Mouse (Mus musculus): ENCODE measurements around the gene Tcf21. TPM values are rescaled to one million over a fixed set of nuclear protein-coding genes. Genes with fewer than 3 reads are reported as not detected.

The Tcf21 gene
- total RNA-seq, 2 experiments from 2014 or later, result not detected

DNA sequence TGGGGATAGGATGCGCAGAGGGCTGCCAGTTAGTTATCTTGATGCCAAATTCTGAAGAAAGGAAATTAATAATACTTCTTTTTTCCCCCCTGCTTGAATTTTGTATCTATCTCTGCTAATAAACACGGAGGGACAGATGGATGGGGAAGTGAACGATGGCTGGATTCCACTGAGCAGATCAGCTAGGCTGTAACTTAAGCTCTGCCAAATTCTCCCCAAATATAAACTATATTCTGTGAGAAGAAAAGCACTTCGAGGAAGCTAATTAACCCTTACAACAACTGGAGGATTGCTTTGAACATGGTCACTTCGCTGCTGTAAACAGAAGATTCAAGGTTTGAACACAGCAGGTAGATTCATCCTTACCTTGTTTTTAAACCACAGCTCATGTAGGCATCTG, 2.5 kb upstream of the Tcf21 start:
- Histone ChIP-seq H3K27ac (no peak overlapping the region), H3K4me3 (no peak overlapping the region)
- intact Hi-C loops (cut with DNase I), result no loop called here
- TF ChIP-seq CTCF (IDR thresholded peaks at IDR 0.05), result no peak
- DNase-seq, result no peak

DNA sequence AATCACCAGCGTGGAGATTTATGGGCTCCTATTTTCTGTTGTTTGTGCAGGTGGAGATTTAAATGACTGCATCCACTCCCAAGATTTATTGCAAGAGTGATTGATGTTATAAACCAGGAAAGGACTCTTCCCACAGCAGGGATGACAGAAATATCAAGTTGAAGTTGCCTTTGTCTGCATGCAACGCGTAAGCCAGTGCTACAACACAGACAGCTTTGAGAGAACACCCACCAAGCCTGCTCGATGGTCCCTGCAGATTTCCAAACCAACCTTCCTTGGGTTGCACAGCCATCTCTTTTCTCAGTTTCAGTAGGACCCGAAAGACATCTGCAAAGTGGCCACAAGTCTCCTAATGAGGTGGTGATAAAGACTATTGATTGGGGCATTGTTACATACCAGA, 1.7 kb upstream of the Tcf21 start:
- intact Hi-C loops (cut with DNase I), result no loop called here
- H3K4me3 ChIP-seq, result no peak overlapping the region
- TF ChIP-seq CTCF (IDR thresholded peaks at IDR 0.05), result no peak
- H3K27ac ChIP-seq, result no peak overlapping the region
- no peak for DNase-seq

DNA sequence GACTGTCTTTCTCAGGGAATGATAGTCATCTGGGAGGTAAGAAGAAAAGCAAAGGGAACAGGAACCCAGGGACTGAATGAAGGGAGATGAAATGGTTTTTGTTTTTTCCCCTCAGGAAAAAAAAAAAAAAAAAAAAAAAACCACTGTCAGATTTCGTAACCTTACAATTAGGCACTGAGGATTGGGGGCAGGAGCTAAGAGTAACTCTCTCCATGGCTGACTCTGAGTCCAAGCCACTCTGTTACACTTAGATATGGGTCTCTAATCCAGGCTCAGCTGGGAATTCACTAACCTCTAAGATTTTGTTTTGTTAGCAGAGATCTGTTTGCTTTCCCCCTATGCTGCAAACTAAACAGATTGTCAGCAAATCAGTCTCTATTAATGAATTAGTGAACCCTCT, 1.3 kb upstream of the Tcf21 start:
- TF ChIP-seq CTCF (IDR thresholded peaks at IDR 0.05), result no peak
- intact Hi-C loops (cut with DNase I), result no loop called here
- Histone ChIP-seq H3K27ac (no peak overlapping the region), H3K4me3 (no peak overlapping the region)
- DNase-seq, result no peak

DNA sequence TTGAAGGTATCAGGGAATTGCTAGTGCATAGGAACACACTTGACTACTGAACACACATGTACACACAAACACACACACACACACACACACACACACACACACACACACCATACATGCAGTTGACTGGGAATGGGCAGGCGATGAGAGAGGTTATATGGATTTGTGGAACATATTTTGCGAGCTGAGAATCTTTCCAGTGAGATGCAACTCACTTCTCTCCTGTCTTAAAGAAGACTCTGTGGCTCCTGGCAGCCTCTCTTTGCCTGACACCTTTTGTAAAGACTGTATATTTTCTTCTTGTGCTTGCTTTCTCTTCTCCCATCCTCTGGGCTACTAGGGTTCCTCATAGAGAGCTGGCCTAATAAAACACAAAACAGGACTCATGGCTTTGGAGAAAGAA, 867 bp upstream of the Tcf21 start:
- intact Hi-C loops (cut with DNase I), result no loop called here
- DNase-seq, result no peak
- no peak for TF ChIP-seq CTCF (IDR thresholded peaks at IDR 0.05)
- H3K27ac ChIP-seq, result no peak overlapping the region
- H3K4me3 ChIP-seq, result no peak overlapping the region

DNA sequence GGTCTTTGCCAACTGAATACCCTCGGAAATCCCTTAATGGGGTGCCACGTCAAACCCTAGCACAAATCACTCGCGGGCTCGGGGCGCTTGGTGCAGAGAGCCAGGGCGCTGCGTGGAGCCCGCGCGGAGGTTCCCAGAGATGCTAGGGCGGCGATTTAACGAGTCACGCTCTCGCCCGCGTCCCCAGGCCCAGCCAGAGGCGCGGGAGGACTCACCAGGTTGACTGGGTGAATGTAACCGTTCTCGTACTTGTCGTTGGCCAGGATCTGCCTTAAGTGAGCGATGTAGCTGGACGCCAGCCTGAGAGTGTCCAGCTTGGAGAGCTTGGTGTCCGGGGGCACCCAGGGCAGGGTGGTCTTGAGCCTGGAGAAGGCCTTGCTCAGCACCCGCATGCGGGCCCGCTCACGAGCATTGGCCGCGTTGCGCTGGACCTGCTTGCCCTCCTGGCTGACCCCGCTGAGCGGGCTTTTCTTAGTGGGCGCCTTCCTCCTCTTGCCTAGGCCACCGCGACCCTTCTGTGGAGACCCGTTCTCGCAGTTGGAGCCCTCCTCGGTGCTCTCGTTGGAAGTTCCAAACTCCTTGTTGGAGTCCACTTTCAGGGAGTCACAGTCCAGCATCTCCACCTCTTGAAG, 619 bp downstream of the Tcf21 start:
- no peak overlapping the region for H3K27ac ChIP-seq
- no peak for DNase-seq
- H3K4me3 ChIP-seq, result no peak overlapping the region
- no peak for TF ChIP-seq CTCF (IDR thresholded peaks at IDR 0.05)
- intact Hi-C loops (cut with DNase I), result no loop called here

GRCm38 (mm10) chr10:22818600-22819238, 1.3 kb downstream of the Tcf21 start:
- no peak for TF ChIP-seq CTCF (IDR thresholded peaks at IDR 0.05)
- no peak for DNase-seq
- intact Hi-C loops (cut with DNase I), result no loop called here
- H3K4me3 ChIP-seq, result no peak overlapping the region
- H3K27ac ChIP-seq, result no peak overlapping the region

DNA sequence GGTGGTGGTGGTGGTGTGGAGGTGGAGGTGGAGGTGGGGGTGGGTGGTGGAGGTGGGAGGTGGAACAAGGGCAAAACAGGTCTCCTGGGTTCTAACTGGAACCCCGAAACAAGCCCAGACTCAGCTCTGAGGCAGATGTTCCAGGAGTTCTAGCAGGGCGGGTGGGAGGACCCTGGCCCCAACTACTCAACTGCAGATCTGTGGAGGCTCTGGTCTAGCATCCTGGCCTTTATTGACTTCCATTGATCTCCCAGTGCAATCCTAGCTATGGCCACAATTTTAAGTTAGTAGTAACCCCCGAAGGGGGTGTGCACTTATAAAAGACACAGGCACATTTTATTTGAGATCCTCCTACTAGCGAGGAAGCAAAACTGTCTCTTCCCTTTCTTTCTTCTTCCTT, 2.0 kb downstream of the Tcf21 start:
- no peak for TF ChIP-seq CTCF (IDR thresholded peaks at IDR 0.05)
- H3K27ac ChIP-seq, result no peak overlapping the region

GRCm38 (mm10) chr10:22817561-22817960, 2.4 kb downstream of the Tcf21 start:
- Histone ChIP-seq H3K4me3 (no peak overlapping the region), H3K27ac (no peak overlapping the region)

More for the DNA sequence above, 2.0 kb downstream of the Tcf21 start:
- H3K4me3 ChIP-seq, result no peak overlapping the region
- intact Hi-C loops (cut with DNase I), result no loop called here
- DNase-seq, result no peak

GRCm38 (mm10) chr10:22816237-22816762, 3.7 kb downstream of the Tcf21 start:
- intact Hi-C loops (cut with DNase I), result no loop called here
- no peak for TF ChIP-seq CTCF (IDR thresholded peaks at IDR 0.05)
- DNase-seq, result no peak
- Histone ChIP-seq H3K27ac (no peak overlapping the region), H3K4me3 (peak overlapping the region; percentile 35)

More at GRCm38 (mm10) chr10:22817561-22817960, 2.4 kb downstream of the Tcf21 start:
- TF ChIP-seq CTCF (IDR thresholded peaks at IDR 0.05), result no peak
- intact Hi-C loops (cut with DNase I), result no loop called here
- DNase-seq, result no peak

DNA sequence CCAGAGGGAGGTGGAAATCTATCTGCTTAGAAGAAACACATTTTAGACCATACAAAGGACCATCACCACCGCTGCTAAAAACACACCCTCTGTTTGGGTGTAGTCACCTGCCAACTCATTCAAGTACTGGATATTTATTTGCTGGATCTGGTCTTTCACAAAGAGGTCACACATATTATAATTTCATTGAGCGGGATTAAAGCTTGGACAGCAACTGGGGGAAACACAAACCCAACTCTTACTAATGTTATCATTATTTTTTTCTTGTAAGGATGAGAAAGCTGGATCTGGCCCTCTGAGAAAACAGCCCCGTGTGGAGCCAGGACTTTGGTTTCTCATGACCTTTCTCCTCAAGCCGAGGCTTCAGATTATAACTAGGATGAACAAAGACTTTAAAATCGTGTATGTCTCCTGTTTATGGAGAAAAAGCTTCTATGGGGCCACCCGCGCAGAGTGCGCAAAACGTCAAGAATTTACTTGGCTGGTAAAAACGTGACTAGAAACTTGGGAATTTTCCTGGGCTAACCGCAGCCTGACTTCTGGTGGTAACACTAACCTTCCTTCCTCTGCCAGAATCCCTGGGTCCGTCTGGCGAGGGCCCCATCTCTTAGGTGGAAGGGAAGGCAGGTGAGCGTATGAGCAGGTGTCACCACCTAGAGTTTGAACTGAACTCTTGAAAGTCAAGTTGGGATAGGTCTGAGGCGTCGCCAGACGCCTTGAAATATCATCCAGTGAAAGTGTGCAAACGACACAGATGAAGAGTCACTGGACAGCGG, 4.3 kb downstream of the Tcf21 start:
- intact Hi-C loops (cut with DNase I), result no loop called here

GRCm38 (mm10) chr10:22814771-22815170, 5.2 kb downstream of the Tcf21 start:
- Histone ChIP-seq H3K27ac (no peak overlapping the region), H3K4me3 (no peak overlapping the region)
- TF ChIP-seq CTCF (IDR thresholded peaks at IDR 0.05), result no peak
- intact Hi-C loops (cut with DNase I), result no loop called here
- no peak for DNase-seq

More for the DNA sequence above, 4.3 kb downstream of the Tcf21 start:
- no peak for DNase-seq
- no peak overlapping the region for H3K27ac ChIP-seq
- TF ChIP-seq CTCF (IDR thresholded peaks at IDR 0.05), result no peak
- no peak overlapping the region for H3K4me3 ChIP-seq

DNA sequence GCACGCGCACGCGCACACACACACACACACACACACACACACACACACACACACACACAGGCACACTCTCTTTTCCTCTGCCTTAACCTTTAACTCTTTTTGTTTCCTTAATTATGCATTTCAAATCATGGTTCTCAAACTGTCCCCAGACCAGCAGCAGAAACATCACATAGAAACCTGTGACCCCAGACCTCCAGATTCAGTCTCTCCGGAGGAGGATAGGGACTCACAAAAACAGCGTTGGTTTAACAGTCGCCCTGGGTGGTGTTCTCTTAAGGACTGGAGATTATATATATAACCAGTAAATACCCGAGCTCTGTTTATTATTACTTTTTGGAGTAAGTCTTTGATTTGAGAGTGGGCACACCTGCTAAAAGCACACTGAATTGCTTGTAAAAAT, 5.7 kb downstream of the Tcf21 start:
- DNase-seq, result no peak
- Histone ChIP-seq H3K27ac (no peak overlapping the region), H3K4me3 (no peak overlapping the region)
- intact Hi-C loops (cut with DNase I), result no loop called here
- no peak for TF ChIP-seq CTCF (IDR thresholded peaks at IDR 0.05)

- no peak overlapping the region for H3K4me3 ChIP-seq
- TF ChIP-seq CTCF (IDR thresholded peaks at IDR 0.05), result no peak
- H3K27ac ChIP-seq, result no peak overlapping the region
- intact Hi-C loops (cut with DNase I), result no loop called here
- DNase-seq, result no peak
These were observed 6.5 kb downstream of the Tcf21 start for GRCm38 (mm10) chr10:22813317-22813960.
